Mouse (Mus musculus): Measurements from ENCODE around the gene Vsig10. TPM values are rescaled to one million over a fixed set of nuclear protein-coding genes. Genes with fewer than 3 reads are reported as not detected.
"Not testable (repeated sequence)": the region's sequence is repeated elsewhere in the genome, so short reads cannot be mapped to it uniquely, and the experiment has no call there.

Gene Vsig10
- polyA plus RNA-seq, 1 experiment from 2014 or later, result 1.4 TPM

DNA sequence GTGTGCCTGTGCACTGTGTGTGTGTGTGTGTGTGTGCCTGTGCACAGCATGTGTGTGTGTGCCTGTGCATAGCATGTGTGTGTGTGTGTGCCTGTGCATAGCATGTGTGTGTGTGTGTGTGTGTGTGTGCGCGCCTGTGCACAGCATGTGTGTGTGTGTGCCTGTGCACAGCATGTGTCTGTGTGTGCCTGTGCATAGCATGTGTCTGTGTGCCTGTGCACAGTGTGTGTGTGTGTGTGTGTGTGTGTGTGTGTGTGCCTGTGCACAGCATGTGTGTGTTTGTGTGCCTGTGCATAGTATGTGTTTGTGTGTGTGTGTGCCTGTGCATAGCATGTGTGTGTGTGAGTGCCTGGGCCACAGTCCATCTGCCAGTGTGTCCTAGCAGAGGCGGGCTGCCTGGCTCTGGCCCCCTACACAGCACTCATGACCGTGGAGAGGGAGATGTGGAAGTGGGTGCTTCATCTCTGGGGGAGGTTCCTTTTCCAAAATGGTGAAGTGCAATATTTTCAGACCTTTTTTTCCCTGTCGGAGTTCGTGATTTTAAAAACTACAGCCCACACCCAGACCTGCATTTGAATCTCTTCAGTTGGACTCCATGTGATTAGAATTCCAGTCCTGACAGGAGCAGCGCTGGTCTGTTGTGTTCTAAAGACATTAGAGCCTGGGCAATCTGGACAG lies 55.6 kb downstream of the Vsig10 start:
- ATAC-seq (replicated peaks), result no peak
- H3K27ac ChIP-seq (replicated peaks), result no peak overlapping the region
- no peak overlapping the region for H3K4me2 ChIP-seq (replicated peaks)
- H3K9me3 ChIP-seq, result no peaks in the 10 kb centered on the region
- no peak overlapping the region for H3K9ac ChIP-seq (replicated peaks)
- no peaks in the 10 kb centered on the region for H3K4me1 ChIP-seq
- H3K4me3 ChIP-seq, result no peak overlapping the region
- WGBS, result 96% methylated on average over 7 of the region's 7 CpGs
- no peaks in the 10 kb centered on the region for H3K27me3 ChIP-seq
- peaks cover 62% of the 10 kb centered on the region for H3K36me3 ChIP-seq

DNA sequence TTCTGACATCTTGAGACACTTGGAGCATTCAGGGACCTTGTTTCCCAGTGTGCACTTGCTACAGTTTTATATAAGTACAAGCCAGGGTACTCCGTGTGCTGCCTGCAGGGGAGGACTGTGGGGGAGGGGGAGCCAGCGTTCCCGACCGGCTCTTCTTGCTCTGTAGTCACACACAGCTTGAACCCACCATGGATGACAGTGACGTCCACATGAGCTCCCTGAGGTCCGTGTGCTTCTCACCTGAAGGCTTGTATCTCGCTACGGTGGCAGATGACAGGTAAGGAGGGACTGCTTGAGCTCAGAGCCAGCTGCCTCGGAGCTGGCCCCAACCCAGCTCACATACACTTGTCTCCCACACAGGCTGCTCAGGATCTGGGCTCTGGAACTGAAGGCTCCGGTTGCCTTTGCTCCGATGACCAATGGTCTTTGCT lies 57.5 kb downstream of the Vsig10 start:
- Histone ChIP-seq H3K4me2 (replicated peaks) (no peak overlapping the region), H3K9ac (replicated peaks) (no peak overlapping the region), H3K36me3 (peaks cover 65% of the 10 kb centered on the region), H3K27ac (replicated peaks) (no peak overlapping the region), H3K4me3 (no peak overlapping the region), H3K9me3 (no peaks in the 10 kb centered on the region), H3K4me1 (no peaks in the 10 kb centered on the region), H3K27me3 (no peaks in the 10 kb centered on the region)
- ATAC-seq (replicated peaks), result no peak
- 73% methylated on average over 11 of the region's 11 CpGs for WGBS

- peaks cover 62% of the 10 kb centered on the region for H3K36me3 ChIP-seq
- H3K9ac ChIP-seq (replicated peaks); H3K4me2 ChIP-seq (replicated peaks): not testable (repeated sequence)
These were observed 58.8 kb downstream of the Vsig10 start for GRCm38 (mm10) chr5:117377731-117378130.

GRCm38 (mm10) chr5:117380199-117380598 lies 61.3 kb downstream of the Vsig10 start:
- ATAC-seq (replicated peaks), result no peak
- Histone ChIP-seq H3K27me3 (no peaks in the 10 kb centered on the region), H3K4me1 (no peaks in the 10 kb centered on the region), H3K36me3 (peaks cover 63% of the 10 kb centered on the region), H3K27ac (replicated peaks) (no peak overlapping the region), H3K9me3 (no peaks in the 10 kb centered on the region), H3K4me2 (replicated peaks) (no peak overlapping the region), H3K4me3 (no peak overlapping the region), H3K9ac (replicated peaks) (no peak overlapping the region)
- 82% methylated on average over 4 of the region's 4 CpGs for WGBS

More at GRCm38 (mm10) chr5:117377731-117378130, 58.8 kb downstream of the Vsig10 start:
- not testable (repeated sequence) for H3K4me1 ChIP-seq; H3K27me3 ChIP-seq; H3K27ac ChIP-seq (replicated peaks); H3K9me3 ChIP-seq; ATAC-seq (replicated peaks); H3K4me3 ChIP-seq
- 92% methylated on average over 14 of the region's 14 CpGs for WGBS

DNA sequence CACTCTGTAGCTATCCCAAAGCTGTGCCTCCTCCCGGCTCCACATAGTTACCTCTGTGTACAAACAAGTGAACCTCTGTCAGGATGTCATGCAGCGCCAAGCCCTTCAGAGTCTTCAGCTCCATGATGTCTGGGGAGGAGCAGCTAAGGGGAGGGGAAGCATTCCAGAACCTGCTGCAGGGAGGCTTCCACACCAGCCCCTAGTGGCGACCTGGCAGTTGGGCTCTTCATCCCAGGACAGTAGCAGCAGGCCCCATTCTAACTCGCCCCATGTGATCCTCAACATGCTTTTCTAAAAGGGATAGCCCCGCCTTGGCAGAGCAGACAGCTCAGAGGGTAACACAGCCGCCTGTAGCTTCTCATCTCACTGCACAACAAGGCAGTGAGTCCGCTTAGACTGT lies 62.9 kb downstream of the Vsig10 start:
- Histone ChIP-seq H3K9ac (replicated peaks) (no peak overlapping the region), H3K36me3 (peaks cover 53% of the 10 kb centered on the region), H3K27me3 (no peaks in the 10 kb centered on the region), H3K4me1 (no peaks in the 10 kb centered on the region), H3K9me3 (no peaks in the 10 kb centered on the region), H3K4me3 (no peak overlapping the region), H3K4me2 (replicated peaks) (no peak overlapping the region), H3K27ac (replicated peaks) (no peak overlapping the region)
- no peak for ATAC-seq (replicated peaks)
- 82% methylated on average over 7 of the region's 7 CpGs for WGBS

DNA sequence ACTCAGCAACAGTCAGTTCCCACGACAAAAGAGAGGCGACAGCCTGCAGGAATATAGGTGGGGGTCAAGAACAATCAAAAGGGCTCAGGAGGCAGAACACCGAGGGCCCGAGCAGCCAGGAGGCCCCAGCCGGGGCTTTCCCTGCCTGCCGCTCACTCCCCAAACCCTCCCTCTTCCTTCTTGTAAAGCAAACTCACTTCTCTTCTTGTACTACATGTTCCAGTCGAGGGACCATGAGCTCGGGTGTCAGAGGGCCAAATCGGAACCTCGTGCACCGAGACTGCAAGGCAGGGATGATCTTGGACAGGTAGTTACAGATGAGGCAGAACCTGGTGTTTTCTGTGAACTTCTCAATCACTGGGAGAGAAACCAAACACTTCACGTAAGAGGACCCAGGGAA lies 64.3 kb downstream of the Vsig10 start:
- Histone ChIP-seq H3K4me3 (no peak overlapping the region), H3K4me2 (replicated peaks) (no peak overlapping the region), H3K27me3 (no peaks in the 10 kb centered on the region), H3K4me1 (peaks cover 7% of the 10 kb centered on the region), H3K36me3 (peaks cover 47% of the 10 kb centered on the region), H3K27ac (replicated peaks) (no peak overlapping the region), H3K9ac (replicated peaks) (no peak overlapping the region), H3K9me3 (no peaks in the 10 kb centered on the region)
- WGBS, result 78% methylated on average over 12 of the region's 12 CpGs
- no peak for ATAC-seq (replicated peaks)

GRCm38 (mm10) chr5:117388296-117388751 lies 69.4 kb downstream of the Vsig10 start:
- ATAC-seq (replicated peaks), result peak; percentile 20; the same call in 1 of the 2 replicates
- WGBS, result 9% methylated on average over 16 of the region's 16 CpGs

GRCm38 (mm10) chr5:117388877-117389276 lies 70.0 kb downstream of the Vsig10 start, which contains the start of gene Rfc5:
Gene Rfc5, minus strand, starts transcription at chr5:117389047.
- peak; percentile 97 for ATAC-seq (replicated peaks)
- Histone ChIP-seq H3K36me3 (peaks cover 14% of the 10 kb centered on the region), H3K4me3 (peak within 1 kb of the TSS; percentile 97), H3K27ac (replicated peaks) (peak within 1 kb of the TSS; percentile 69), H3K27me3 (no peaks in the 10 kb centered on the region), H3K9ac (replicated peaks) (peak within 1 kb of the TSS; percentile 90), H3K4me1 (peaks cover 13% of the 10 kb centered on the region), H3K4me2 (replicated peaks) (peak within 1 kb of the TSS; percentile 75), H3K9me3 (no peaks in the 10 kb centered on the region)
- under 1% methylated on average over 44 of the region's 44 CpGs for WGBS

More at GRCm38 (mm10) chr5:117388296-117388751, 69.4 kb downstream of the Vsig10 start:
- Histone ChIP-seq H3K27ac (replicated peaks) (peak overlapping the region; percentile 69), H3K36me3 (peaks cover 14% of the 10 kb centered on the region), H3K4me3 (peak overlapping the region; percentile 97), H3K9me3 (no peaks in the 10 kb centered on the region), H3K4me2 (replicated peaks) (peak overlapping the region; percentile 75), H3K9ac (replicated peaks) (peak overlapping the region; percentile 90), H3K4me1 (peaks cover 13% of the 10 kb centered on the region), H3K27me3 (no peaks in the 10 kb centered on the region)

DNA sequence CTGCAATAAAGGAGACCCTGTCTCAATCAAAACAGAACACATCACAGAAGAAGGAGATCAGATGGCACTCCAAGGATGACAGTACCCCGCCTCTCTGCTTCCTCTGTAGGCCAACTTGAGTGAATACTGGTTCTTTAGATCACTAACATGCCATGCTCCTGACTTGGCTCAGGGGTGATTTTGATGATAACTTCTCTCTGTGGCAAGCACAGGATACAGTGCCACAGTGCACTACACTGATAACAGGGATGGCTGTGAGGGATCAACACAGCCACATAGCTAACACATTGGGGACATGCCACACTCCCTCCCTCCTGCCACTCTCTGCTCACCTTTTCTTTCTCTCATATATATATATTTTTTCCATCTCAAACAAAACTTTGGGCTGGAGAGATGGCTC lies 72.0 kb downstream of the Vsig10 start:
- H3K4me2 ChIP-seq (replicated peaks), result no peak overlapping the region
- 96% methylated on average over 1 of the region's 1 CpGs for WGBS

GRCm38 (mm10) chr5:117395834-117396233 lies 77.0 kb downstream of the Vsig10 start:
- no peak for ATAC-seq (replicated peaks)
- no peaks in the 10 kb centered on the region for H3K36me3 ChIP-seq
- no peak overlapping the region for H3K9ac ChIP-seq (replicated peaks)
- 87% methylated on average over 5 of the region's 5 CpGs for WGBS
- no peaks in the 10 kb centered on the region for H3K9me3 ChIP-seq
- H3K27ac ChIP-seq (replicated peaks), result no peak overlapping the region
- no peak overlapping the region for H3K4me3 ChIP-seq
- no peaks in the 10 kb centered on the region for H3K27me3 ChIP-seq
- no peaks in the 10 kb centered on the region for H3K4me1 ChIP-seq
- no peak overlapping the region for H3K4me2 ChIP-seq (replicated peaks)

More for the DNA sequence above, 72.0 kb downstream of the Vsig10 start:
- H3K36me3 ChIP-seq, result no peaks in the 10 kb centered on the region
- no peaks in the 10 kb centered on the region for H3K27me3 ChIP-seq
- no peak for ATAC-seq (replicated peaks)
- H3K4me3 ChIP-seq, result no peak overlapping the region
- peaks cover 13% of the 10 kb centered on the region for H3K4me1 ChIP-seq
- no peaks in the 10 kb centered on the region for H3K9me3 ChIP-seq
- H3K9ac ChIP-seq (replicated peaks), result no peak overlapping the region
- H3K27ac ChIP-seq (replicated peaks), result no peak overlapping the region

- H3K36me3 ChIP-seq, result no peaks in the 10 kb centered on the region
- H3K4me1 ChIP-seq, result no peaks in the 10 kb centered on the region
- no peak overlapping the region for H3K27ac ChIP-seq (replicated peaks)
- no peak for ATAC-seq (replicated peaks)
- H3K9ac ChIP-seq (replicated peaks), result no peak overlapping the region
- H3K9me3 ChIP-seq, result no peaks in the 10 kb centered on the region
- H3K4me2 ChIP-seq (replicated peaks), result no peak overlapping the region
- 66% methylated on average over 6 of the region's 6 CpGs for WGBS
- no peaks in the 10 kb centered on the region for H3K27me3 ChIP-seq
- no peak overlapping the region for H3K4me3 ChIP-seq
These were observed 77.7 kb downstream of the Vsig10 start for GRCm38 (mm10) chr5:117396596-117397014.

GRCm38 (mm10) chr5:117397371-117397770 lies 78.5 kb downstream of the Vsig10 start:
- no peak overlapping the region for H3K4me2 ChIP-seq (replicated peaks)
- WGBS, result 81% methylated on average over 6 of the region's 6 CpGs
- ATAC-seq (replicated peaks), result no peak

More at GRCm38 (mm10) chr5:117397371-117397770, 78.5 kb downstream of the Vsig10 start:
- H3K4me1 ChIP-seq, result no peaks in the 10 kb centered on the region
- no peaks in the 10 kb centered on the region for H3K9me3 ChIP-seq
- no peak overlapping the region for H3K9ac ChIP-seq (replicated peaks)
- no peaks in the 10 kb centered on the region for H3K36me3 ChIP-seq
- no peak overlapping the region for H3K4me3 ChIP-seq
- H3K27me3 ChIP-seq, result no peaks in the 10 kb centered on the region
- no peak overlapping the region for H3K27ac ChIP-seq (replicated peaks)

All from forebrain, embryonic 15.5 days (tissue).